Mouse (Mus musculus): ENCODE results near the gene Insl3. TPM values are rescaled to one million over a fixed set of nuclear protein-coding genes. Genes with fewer than 3 reads are reported as not detected.

The Insl3 gene
- polyA plus RNA-seq, 1 experiment from 2014 or later = not detected

GRCm38 (mm10) chr8:71679550-71680168 lies 9.4 kb upstream of the Insl3 start:
- no peak for DNase-seq (ENCODE audit: low spot score)
- Histone ChIP-seq H3K4me3 (ENCODE audit: low read depth, low read length) (0 out of 2 replicates have a peak overlapping the region, but pooled peaks have one; percentile 2), H3K4me1 (replicated peaks; ENCODE audit: control insufficient read depth, insufficient read depth, low read length) (peaks cover 4% of the 10 kb centered on the region; the same call in 1 of the 2 replicates), H3K36me3 (ENCODE audit: control insufficient read depth, insufficient read depth, low read length) (no peaks in the 10 kb centered on the region), H3K27ac (ENCODE audit: low read depth, low read length) (no peak overlapping the region), H3K27me3 (ENCODE audit: control insufficient read depth, insufficient read depth, low read length) (peaks cover 88% of the 10 kb centered on the region), H3K9ac (ENCODE audit: low read length) (no peak overlapping the region), H3K9me3 (ENCODE audit: control insufficient read depth, low read length) (no peaks in the 10 kb centered on the region), H3K4me2 (ENCODE audit: low read depth, low read length, severe bottlenecking) (peak overlapping the region; percentile 31)
- WGBS = under 1% methylated on average over 46 of the region's 46 CpGs
- no peak for ATAC-seq (replicated peaks; ENCODE audit: low FRiP score)

GRCm38 (mm10) chr8:71680471-71680870 lies 8.5 kb upstream of the Insl3 start:
- WGBS = 4% methylated on average over 21 of the region's 21 CpGs
- no peak for ATAC-seq (replicated peaks; ENCODE audit: low FRiP score)
- Histone ChIP-seq H3K9me3 (ENCODE audit: control insufficient read depth, low read length) (no peaks in the 10 kb centered on the region), H3K27ac (ENCODE audit: low read depth, low read length) (no peak overlapping the region), H3K9ac (ENCODE audit: low read length) (no peak overlapping the region), H3K27me3 (ENCODE audit: control insufficient read depth, insufficient read depth, low read length) (peaks cover 94% of the 10 kb centered on the region), H3K36me3 (ENCODE audit: control insufficient read depth, insufficient read depth, low read length) (no peaks in the 10 kb centered on the region), H3K4me2 (ENCODE audit: low read depth, low read length, severe bottlenecking) (no peak overlapping the region), H3K4me1 (replicated peaks; ENCODE audit: control insufficient read depth, insufficient read depth, low read length) (peaks cover 4% of the 10 kb centered on the region; the same call in 1 of the 2 replicates), H3K4me3 (ENCODE audit: low read depth, low read length) (no peak overlapping the region)
- no peak for DNase-seq (ENCODE audit: low spot score)

GRCm38 (mm10) chr8:71681369-71681915 lies 7.6 kb upstream of the Insl3 start:
- Histone ChIP-seq H3K4me3 (ENCODE audit: low read depth, low read length) (no peak overlapping the region), H3K27me3 (ENCODE audit: control insufficient read depth, insufficient read depth, low read length) (peaks cover 96% of the 10 kb centered on the region), H3K4me2 (ENCODE audit: low read depth, low read length, severe bottlenecking) (no peak overlapping the region), H3K9ac (ENCODE audit: low read length) (no peak overlapping the region), H3K27ac (ENCODE audit: low read depth, low read length) (no peak overlapping the region), H3K36me3 (ENCODE audit: control insufficient read depth, insufficient read depth, low read length) (no peaks in the 10 kb centered on the region), H3K9me3 (ENCODE audit: control insufficient read depth, low read length) (no peaks in the 10 kb centered on the region), H3K4me1 (replicated peaks; ENCODE audit: control insufficient read depth, insufficient read depth, low read length) (peaks cover 8% of the 10 kb centered on the region; the same call in 1 of the 2 replicates)
- DNase-seq (ENCODE audit: low spot score) (no peak), ATAC-seq (replicated peaks; ENCODE audit: low FRiP score) (no peak)
- WGBS = 4% methylated on average over 18 of the region's 18 CpGs

DNA sequence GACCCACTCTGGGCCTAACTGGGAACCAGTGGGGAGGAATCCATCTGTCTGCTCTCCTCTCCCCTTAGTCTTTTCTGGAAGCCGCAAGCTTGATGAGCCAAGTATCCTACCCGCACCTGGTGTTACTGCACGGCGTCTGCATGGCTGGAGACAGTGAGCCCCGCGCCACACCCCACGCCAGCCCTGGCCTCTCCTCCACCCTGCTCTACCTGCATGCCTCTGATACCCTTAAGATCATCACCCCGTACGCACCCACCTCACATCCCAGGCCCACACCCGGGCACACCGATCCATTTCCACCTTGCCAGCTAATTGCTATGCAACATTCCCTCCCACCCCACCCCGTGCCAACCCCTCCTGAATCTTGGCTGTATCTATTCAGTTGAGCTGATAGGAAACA lies 6.2 kb upstream of the Insl3 start:
- Histone ChIP-seq H3K4me1 (replicated peaks; ENCODE audit: control insufficient read depth, insufficient read depth, low read length) (peaks cover 10% of the 10 kb centered on the region; the same call in 1 of the 2 replicates), H3K36me3 (ENCODE audit: control insufficient read depth, insufficient read depth, low read length) (no peaks in the 10 kb centered on the region), H3K4me3 (ENCODE audit: low read depth, low read length) (no peak overlapping the region), H3K9ac (ENCODE audit: low read length) (no peak overlapping the region), H3K27me3 (ENCODE audit: control insufficient read depth, insufficient read depth, low read length) (peaks cover 100% of the 10 kb centered on the region), H3K27ac (ENCODE audit: low read depth, low read length) (no peak overlapping the region), H3K9me3 (ENCODE audit: control insufficient read depth, low read length) (no peaks in the 10 kb centered on the region), H3K4me2 (ENCODE audit: low read depth, low read length, severe bottlenecking) (no peak overlapping the region)
- 53% methylated on average over 12 of the region's 12 CpGs for WGBS
- DNase-seq (ENCODE audit: low spot score) = no peak
- no peak for ATAC-seq (replicated peaks; ENCODE audit: low FRiP score)

- WGBS = 15% methylated on average over 10 of the region's 10 CpGs
- no peak overlapping the region for H3K4me2 ChIP-seq (ENCODE audit: low read depth, low read length, severe bottlenecking)
- H3K9me3 ChIP-seq (ENCODE audit: control insufficient read depth, low read length) = no peaks in the 10 kb centered on the region
- no peak for ATAC-seq (replicated peaks; ENCODE audit: low FRiP score)
- H3K4me1 ChIP-seq (replicated peaks; ENCODE audit: control insufficient read depth, insufficient read depth, low read length) = peaks cover 10% of the 10 kb centered on the region; the same call in 1 of the 2 replicates
- no peak overlapping the region for H3K4me3 ChIP-seq (ENCODE audit: low read depth, low read length)
- H3K27ac ChIP-seq (ENCODE audit: low read depth, low read length) = no peak overlapping the region
- no peaks in the 10 kb centered on the region for H3K36me3 ChIP-seq (ENCODE audit: control insufficient read depth, insufficient read depth, low read length)
- H3K27me3 ChIP-seq (ENCODE audit: control insufficient read depth, insufficient read depth, low read length) = peaks cover 100% of the 10 kb centered on the region
- H3K9ac ChIP-seq (ENCODE audit: low read length) = no peak overlapping the region
- no peak for DNase-seq (ENCODE audit: low spot score)
Observed at GRCm38 (mm10) chr8:71684701-71685100, 4.3 kb upstream of the Insl3 start.

- no peaks in the 10 kb centered on the region for H3K9me3 ChIP-seq (ENCODE audit: control insufficient read depth, low read length)
- peaks cover 7% of the 10 kb centered on the region; the same call in 1 of the 2 replicates for H3K4me1 ChIP-seq (replicated peaks; ENCODE audit: control insufficient read depth, insufficient read depth, low read length)
- peaks cover 100% of the 10 kb centered on the region for H3K27me3 ChIP-seq (ENCODE audit: control insufficient read depth, insufficient read depth, low read length)
- no peaks in the 10 kb centered on the region for H3K36me3 ChIP-seq (ENCODE audit: control insufficient read depth, insufficient read depth, low read length)
- H3K4me3 ChIP-seq (ENCODE audit: low read depth, low read length) = peak overlapping the region; percentile 14
- ATAC-seq (replicated peaks; ENCODE audit: low FRiP score) (no peak), DNase-seq (ENCODE audit: low spot score) (no peak)
- H3K27ac ChIP-seq (ENCODE audit: low read depth, low read length) = no peak overlapping the region
- WGBS = 4% methylated on average over 29 of the region's 29 CpGs
- H3K9ac ChIP-seq (ENCODE audit: low read length) = no peak overlapping the region
- peak overlapping the region; percentile 8; the same call in 1 of the 2 replicates for H3K4me2 ChIP-seq (ENCODE audit: low read depth, low read length, severe bottlenecking)
Observed at GRCm38 (mm10) chr8:71685573-71685972, 3.4 kb upstream of the Insl3 start.

DNA sequence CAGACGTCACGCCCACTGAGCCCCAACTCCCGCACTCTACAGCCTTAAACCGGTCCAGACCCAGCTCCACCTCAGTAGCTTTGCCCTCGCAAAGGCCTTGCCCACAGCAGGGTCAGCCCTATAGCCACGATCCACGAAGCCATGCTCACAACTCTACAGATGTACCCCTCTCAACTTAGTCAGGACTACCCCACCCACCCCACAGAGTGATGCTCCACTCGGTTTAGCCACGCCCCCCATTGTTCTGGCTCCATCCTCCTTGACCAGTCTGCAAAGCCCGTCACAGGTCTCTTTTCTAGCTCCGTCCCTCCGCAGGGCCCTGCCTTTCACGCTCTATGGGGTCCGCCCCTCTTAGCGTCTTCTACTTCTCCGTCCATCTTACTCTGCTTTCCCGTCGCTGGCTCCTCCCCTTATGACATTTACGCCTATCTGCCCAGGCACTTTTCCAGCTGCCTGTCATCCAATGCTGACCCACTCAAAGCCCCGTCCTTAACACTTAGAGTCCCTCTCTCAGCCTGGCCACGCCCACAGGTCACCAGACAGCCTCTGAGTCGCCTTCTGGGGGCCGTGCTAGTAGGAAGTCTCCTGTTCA lies 2.8 kb upstream of the Insl3 start:
- H3K27me3 ChIP-seq (ENCODE audit: control insufficient read depth, insufficient read depth, low read length) = peaks cover 100% of the 10 kb centered on the region
- WGBS = 0% methylated on average over 23 of the region's 23 CpGs
- H3K4me2 ChIP-seq (ENCODE audit: low read depth, low read length, severe bottlenecking) = peak overlapping the region; percentile 8; the same call in 1 of the 2 replicates
- H3K9ac ChIP-seq (ENCODE audit: low read length) = no peak overlapping the region
- H3K36me3 ChIP-seq (ENCODE audit: control insufficient read depth, insufficient read depth, low read length) = no peaks in the 10 kb centered on the region
- ATAC-seq (replicated peaks; ENCODE audit: low FRiP score) (peak; percentile 32), DNase-seq (ENCODE audit: low spot score) (no peak)
- H3K27ac ChIP-seq (ENCODE audit: low read depth, low read length) = no peak overlapping the region
- peaks cover 7% of the 10 kb centered on the region; the same call in 1 of the 2 replicates for H3K4me1 ChIP-seq (replicated peaks; ENCODE audit: control insufficient read depth, insufficient read depth, low read length)
- H3K4me3 ChIP-seq (ENCODE audit: low read depth, low read length) = no peak overlapping the region
- no peaks in the 10 kb centered on the region for H3K9me3 ChIP-seq (ENCODE audit: control insufficient read depth, low read length)

- WGBS = 2% methylated on average over 8 of the region's 8 CpGs
- peaks cover 7% of the 10 kb centered on the region; the same call in 1 of the 2 replicates for H3K4me1 ChIP-seq (replicated peaks; ENCODE audit: control insufficient read depth, insufficient read depth, low read length)
- H3K4me3 ChIP-seq (ENCODE audit: low read depth, low read length) = no peak overlapping the region
- no peaks in the 10 kb centered on the region for H3K36me3 ChIP-seq (ENCODE audit: control insufficient read depth, insufficient read depth, low read length)
- H3K27ac ChIP-seq (ENCODE audit: low read depth, low read length) = no peak overlapping the region
- peaks cover 100% of the 10 kb centered on the region for H3K27me3 ChIP-seq (ENCODE audit: control insufficient read depth, insufficient read depth, low read length)
- no peaks in the 10 kb centered on the region for H3K9me3 ChIP-seq (ENCODE audit: control insufficient read depth, low read length)
- no peak overlapping the region for H3K4me2 ChIP-seq (ENCODE audit: low read depth, low read length, severe bottlenecking)
- DNase-seq (ENCODE audit: low spot score) = no peak
- no peak for ATAC-seq (replicated peaks; ENCODE audit: low FRiP score)
- H3K9ac ChIP-seq (ENCODE audit: low read length) = no peak overlapping the region
Observed at GRCm38 (mm10) chr8:71687616-71688015, 1.4 kb upstream of the Insl3 start.

Data from forebrain, embryonic 11.5 days (tissue).